Mouse (Mus musculus) T-helper 1 cell (primary cell): ENCODE data around the gene Rilp.

Experiments used
- in situ Hi-C: fragments of 300-600 bp; cut with MboI, MseI; formaldehyde crosslinking; loops from one replicate; pipeline ENCODE4 v1.15.1; 2025; ENCODE audit warnings: high pct_unique_total_duplicates

Gene Rilp

GRCm38 (mm10) chr11:75556006-75556405, 46.1 kb downstream of the Rilp start:
- in situ Hi-C loops, result loop anchor here (10.0 kb wide), 1 partner anchor 451 kb away; no protein-coding TSS in a partner anchor

- in situ Hi-C loops, result loop anchor here (10.0 kb wide), 1 partner anchor 452 kb away; no protein-coding TSS in a partner anchor
Observed at GRCm38 (mm10) chr11:75557142-75557541, 47.2 kb downstream of the Rilp start.

GRCm38 (mm10) chr11:75558101-75558500, 48.2 kb downstream of the Rilp start:
- in situ Hi-C loops, result loop anchor here (10.0 kb wide), 1 partner anchor 453 kb away; no protein-coding TSS in a partner anchor

DNA sequence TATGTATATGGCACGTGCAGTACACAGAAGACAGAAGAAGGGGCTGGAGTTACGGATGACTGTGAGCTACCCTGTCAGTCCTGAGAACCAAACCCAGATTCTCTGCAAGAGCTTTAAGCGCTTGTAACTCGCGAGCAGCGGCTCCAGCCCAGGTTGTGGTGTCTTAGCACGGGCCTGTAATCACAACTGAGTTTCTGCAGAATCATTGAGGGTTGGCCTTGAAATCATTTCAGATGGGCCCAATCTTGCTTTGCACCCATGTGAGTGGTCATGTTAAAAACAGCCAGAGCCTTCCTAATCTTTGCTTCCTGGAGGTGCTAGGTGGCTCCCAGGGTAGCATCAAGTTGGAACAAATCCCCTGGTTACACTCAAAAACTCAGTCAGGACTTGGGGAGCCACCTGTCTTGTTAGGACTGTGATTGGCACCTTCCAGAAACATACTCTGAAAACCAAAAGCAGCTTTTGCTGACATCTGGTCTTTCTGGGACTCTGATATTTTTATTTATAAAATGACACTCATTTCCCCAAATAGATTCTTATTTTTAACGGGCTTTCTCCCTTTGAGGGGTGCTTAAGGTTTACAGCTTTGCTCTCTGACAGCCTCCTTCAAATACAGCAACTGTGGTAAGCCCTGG, 50.1 kb downstream of the Rilp start:
- in situ Hi-C loops, result loop anchor here (10.0 kb wide), 1 partner anchor 455 kb away; no protein-coding TSS in a partner anchor

DNA sequence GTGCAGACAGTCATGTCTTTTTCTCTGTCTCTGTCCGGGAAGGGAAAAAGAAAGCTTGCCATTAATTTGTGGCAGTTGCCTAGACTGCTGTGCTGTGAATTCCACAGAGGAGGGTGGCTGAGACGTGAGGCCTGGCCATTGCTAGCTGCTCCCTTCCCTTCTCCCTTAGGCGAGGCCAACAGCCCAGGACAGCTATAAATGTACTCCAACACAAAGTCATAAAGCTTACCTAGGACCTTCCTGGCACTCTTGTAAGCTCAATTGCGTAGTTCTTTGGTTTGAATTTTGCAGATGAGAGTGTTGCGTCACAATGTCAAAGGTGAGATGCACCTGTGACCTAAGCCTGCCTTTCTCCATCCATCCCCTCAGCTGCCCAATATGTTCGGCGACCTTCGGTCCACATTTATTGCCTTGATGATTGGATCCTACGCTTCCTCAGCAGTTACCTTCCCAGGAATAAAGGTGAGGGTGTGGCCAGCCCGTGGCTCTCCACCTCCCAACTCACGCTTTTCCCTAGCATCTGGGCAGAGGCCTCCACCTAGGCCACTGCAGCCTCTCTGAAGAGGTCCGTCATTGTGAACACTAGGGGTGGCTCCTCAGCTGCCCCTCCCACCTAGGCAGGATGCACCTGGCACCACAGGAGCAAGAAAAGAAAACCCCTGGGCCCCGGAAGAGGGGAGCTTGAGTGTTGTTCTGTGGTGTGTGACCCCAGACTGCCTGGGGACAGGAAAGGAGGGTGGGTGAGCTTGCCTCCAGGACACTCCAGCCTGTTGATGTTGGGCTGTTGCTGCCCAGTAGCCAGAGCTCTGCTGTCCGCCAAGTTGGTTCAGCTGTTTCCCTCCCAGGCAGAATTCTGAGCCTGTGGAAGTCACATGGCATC, 50.9 kb downstream of the Rilp start:
- in situ Hi-C loops, result no loop called here

- in situ Hi-C loops, result no loop called here
Observed at GRCm38 (mm10) chr11:75561410-75561791, 51.5 kb downstream of the Rilp start.
